Mouse (Mus musculus) urinary bladder, postnatal 25 days (tissue): ENCODE results near the gene Pdap1.
"Not testable (repeated sequence)": the region's sequence is repeated elsewhere in the genome, so short reads cannot be mapped to it uniquely, and the experiment has no call there.

Source experiments
- DNase-seq: peaks from one replicate; pipeline ENCODE4 v3.0.0; 2022; ENCODE audit warnings: low spot score

The Pdap1 gene

DNA sequence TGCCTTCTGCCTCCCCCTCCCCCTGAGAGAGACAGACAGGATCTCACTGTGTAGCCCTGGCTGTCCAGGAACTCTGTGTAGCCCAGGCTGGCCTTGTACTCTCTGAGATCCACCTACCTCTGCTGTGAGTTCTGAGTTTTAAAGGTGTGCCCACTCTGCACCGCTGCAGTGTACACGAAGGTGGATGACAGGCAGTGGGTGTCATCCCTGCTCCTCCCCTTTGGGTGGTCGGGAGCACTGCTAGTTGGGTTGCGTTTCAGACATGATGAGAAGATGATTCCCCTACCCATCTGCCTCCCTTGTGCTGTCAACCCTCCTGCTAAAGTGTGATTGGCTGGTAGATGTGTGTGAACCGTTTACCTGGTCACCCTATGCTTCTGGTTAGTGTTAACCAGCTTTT, 21.6 kb downstream of the Pdap1 start:
- DNase-seq, result no peak

DNA sequence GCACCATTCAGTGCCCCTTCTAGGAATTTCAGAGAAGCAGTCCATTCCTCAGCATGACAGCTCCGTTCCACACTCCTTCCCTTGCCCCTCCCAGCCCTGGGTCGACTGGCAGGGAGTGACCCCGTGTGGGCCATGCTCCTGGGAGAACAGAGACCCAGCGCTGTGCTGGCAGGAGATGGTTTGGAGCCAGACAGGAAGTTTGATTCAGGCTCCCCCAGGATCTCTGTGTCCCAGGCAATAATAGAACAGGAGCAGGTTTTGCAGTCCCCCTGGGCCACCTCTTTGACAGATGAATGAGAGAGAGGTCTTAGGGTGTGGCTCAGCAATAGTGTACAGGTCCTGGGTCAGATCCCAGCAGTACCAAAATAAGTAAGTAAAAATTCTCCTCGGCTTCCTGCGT, 22.0 kb downstream of the Pdap1 start:
- no peak for DNase-seq

DNA sequence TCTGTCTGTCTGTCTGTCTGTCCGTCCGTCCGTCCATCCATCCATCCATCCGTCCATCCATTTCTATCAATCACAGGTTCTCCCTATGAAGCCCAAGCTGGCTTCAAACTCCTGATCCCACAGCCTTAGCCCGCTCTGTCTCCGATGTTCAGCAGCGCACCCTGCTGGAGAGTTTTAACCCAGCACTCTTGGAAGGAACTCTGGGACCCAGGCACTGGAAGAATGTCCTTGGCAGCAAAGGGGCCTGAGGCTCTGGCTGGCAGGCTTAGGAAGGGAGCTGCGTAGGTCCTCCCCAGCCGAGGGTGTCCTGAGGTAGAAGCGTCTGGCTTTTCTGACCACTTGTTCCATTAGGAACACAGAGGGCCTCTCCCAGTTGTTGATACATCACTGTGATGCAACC, 23.1 kb downstream of the Pdap1 start:
- peak; percentile 65 for DNase-seq

DNA sequence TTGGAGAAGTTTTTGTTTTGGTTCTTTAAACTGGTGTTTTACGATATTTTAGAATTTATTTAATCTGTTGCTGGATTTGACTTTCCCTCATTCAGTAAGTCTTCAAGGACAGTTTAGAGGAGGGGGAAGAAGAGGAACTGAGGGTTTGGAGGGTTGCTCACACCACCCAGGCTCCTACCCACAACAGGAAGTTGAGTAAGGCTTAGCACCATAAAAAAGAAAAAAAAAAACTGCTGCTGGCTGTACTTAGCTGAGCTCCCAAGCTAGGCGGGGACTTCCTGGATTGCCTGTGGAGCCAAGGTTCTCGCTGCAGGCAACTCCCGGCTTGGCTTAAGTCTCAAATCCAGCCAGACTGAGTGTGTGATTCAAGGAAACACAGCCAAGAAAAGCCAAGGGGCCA, 23.7 kb downstream of the Pdap1 start:
- peak; percentile 43 for DNase-seq

DNA sequence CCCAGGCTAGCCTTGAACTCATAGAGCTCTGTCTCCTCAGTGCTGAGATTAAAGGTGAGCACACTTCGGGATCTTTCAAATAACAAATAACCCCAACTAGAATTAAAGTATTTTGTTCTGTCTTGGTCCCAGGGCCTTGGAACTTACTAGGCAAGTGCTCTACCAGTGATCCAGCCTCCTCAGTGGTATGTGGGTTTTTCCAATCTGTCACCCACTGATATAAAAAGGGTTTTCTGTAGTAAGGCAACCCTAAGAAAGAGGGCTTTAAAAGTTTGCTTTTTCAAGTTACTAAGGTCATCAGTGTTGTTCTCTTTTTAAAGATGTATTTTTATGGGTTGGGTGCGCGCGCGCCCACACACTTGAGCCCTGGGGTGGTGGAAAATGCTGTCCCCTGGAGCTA, 24.3 kb downstream of the Pdap1 start:
- no peak for DNase-seq

DNA sequence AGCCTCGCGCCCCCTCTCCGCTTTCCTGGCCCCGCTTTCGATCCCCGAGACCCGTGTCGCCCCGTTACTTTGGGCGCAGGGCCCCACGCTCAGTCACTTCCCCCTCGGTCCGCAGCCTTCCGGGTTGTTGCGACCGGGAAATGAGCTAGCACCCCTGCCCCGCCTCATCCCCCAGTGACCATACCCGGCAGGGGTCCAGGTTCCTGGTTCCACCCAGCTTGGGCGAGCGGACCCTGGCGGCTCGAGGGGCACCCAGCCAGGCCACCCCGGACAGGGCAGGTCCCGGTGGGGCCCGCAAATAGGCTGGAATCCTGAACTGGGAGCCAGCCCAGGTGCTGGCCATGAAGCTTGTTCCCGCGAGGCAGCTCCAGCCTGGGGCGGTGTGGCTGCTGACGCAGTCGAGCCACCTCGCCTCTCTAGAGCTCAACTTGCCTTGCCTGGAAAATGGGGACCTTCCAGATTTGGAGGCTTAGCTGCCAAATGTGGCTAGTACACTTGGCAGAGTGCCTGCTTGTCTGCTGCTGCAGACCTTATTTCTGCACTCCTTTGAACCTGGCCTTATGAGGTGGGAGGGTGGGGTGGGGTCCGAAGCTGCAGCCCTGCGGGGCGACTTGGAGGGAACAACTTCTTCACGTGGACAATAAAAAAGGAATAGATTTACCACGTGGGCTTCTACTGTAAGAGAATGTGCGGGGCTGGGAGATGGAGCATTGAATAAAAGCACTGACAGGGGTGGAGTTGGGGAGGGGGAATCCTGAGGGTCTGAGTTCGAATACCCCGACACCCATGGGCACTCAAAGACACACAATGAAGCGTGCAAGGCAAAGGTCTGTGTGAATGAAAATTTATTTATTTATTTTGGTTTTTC, 25.2 kb downstream of the Pdap1 start:
- peak; percentile 63 for DNase-seq

DNA sequence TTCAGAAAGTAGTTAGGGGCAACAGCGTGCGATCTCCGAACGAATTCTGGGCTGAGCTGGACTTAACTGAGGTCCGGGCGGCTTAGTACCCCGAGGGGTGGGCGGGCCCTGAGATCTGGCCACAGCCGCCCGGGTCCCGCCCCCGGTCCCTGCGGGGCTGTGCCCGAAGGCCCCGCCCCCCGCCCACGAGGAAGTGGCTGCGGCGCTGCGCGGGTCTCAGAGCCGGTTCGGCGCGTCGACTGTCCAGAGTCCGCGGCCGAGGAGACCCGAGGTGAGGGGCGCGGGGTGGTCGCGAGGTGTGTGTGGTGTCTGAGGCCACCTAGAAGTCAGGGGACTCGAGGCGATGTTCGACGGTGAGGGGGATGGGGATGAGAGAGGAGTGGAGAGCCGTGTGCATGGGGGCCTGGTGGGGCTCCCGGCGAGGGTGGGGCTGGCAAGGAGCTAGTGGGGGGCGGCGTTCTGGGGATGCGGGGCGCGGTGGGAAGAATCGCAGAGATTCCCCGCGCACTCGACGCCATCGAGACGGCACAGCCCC, 25.9 kb downstream of the Pdap1 start, which contains the start of gene Arpc1b:
TSS of gene Arpc1b (plus strand) at position 145 of the 535 bp plus-strand sequence.
- DNase-seq, result peak; percentile 75

DNA sequence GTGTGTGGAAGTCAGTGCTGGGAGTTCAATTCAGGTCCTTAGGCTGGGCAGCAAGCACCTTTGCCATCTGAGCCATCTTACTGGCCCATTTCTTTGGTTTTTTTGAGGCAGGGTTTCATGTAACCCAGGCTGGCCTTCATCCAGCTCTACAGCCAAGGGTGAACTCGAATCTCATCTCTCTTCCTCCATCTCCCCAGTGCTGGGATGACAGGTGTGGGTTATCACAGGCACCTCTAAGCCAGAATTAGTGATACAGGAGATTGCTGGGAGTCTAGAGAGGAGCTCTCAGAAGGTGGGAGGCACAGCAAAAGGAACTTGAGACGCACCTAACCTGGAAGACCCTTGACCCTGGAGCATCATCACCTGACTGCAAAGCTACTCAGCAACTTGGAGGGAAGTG, 26.6 kb downstream of the Pdap1 start:
- no peak for DNase-seq

DNA sequence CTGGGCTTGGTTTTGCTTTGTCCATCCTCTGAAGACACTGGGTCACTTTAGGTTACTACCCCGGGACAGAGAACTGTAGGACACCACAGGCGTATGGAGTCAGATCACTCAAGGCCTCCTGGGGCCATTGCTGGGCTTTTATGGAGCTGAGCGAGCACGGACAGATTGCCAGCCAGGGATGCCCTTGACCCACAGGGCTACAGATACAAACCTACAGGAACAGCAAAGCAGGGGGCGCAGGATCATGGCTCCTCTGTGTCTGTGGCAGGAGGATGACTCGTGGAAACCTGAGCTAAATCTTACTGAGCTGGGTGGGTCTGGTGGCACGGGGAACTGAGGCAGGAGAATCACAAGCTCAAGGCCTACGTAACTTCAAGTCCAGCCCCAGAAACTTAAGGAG, 27.5 kb downstream of the Pdap1 start:
- no peak for DNase-seq

DNA sequence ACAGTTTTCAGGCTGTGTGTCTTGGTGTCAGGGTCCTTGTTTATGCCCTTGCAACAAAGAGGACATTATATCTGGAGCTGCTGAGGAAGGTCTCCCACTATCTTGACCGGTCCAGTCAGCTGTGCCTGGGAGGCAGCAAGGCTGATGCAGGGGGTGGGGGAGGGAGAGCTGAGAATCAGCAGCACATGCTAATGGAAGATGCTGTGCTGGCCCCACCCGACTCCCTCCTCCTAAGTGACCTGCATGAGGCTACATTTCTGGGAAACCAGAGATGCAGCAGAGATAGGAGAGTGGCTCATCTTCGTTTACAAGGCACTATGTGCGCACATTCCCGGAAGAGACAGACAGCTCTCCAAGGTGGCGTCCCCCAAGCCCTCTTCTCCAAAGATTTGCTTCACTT, 29.6 kb downstream of the Pdap1 start:
- no peak for DNase-seq

DNA sequence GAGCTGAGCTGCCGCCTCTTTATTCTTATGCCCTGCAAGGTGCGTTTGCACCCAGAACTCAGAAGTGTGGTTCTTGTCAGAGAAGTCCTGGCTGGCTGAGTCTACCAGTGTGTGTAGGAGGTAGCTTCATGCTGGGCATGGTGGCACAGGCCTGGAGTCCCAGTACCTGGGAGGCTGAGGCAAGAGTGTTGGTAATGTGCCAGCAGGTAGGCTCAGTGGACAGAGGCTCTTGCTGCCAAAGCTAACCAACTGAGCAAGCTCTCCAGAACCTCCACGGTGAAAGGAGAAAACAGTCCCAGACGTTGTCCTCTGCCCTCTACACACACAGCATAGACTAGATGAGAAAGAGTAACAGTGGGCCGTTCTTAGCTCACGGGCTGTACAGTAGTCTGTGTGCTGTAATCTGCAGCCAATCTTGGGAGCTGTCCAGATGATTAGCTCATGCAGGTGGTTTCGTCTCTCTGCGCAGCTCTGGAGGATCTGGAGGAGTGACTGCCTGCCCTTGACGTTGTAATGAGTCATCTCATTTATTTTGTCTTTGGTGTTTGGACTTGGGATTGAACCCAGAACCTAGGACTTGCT, 34.3 kb downstream of the Pdap1 start:
- DNase-seq, result no peak

DNA sequence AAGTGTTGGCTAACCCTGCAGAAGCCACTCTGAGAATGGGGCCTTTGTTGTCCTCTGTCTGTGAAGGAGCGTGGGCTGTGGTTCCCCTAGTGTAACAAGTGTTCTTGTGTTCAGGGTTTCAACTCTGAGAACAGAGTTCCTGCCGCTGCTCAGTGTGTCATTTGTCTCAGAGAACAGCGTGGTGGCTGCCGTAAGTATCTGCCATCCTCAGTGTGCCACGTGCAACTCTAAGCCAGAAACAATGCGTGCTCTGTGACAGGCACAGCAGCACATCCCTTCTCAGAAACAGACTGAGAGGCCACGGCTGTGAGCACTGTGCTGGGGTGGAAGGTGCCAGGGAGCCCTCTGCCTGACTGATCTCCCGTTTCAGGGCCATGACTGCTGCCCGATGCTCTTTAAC, 35.7 kb downstream of the Pdap1 start:
- DNase-seq, result no peak

DNA sequence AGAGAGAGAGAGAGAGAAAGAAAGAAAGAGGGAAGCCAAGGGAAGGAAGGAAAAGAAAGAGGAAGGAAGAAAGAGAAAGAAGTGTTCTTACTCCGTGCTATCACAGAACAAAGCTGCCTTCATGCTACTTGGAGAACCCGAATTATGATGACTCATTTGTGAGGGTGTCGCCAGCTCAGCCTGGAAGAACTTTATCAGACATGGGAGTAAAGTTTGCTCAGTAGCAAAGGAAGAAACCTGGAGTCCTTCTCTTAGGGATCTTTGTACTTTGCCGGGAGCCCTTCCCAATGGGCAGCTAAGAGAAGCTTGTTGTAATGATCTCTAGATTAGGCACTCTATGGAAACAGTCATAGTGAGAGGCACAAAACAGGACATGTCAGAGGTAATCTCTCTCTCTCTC, 37.3 kb downstream of the Pdap1 start:
- no peak for DNase-seq

DNA sequence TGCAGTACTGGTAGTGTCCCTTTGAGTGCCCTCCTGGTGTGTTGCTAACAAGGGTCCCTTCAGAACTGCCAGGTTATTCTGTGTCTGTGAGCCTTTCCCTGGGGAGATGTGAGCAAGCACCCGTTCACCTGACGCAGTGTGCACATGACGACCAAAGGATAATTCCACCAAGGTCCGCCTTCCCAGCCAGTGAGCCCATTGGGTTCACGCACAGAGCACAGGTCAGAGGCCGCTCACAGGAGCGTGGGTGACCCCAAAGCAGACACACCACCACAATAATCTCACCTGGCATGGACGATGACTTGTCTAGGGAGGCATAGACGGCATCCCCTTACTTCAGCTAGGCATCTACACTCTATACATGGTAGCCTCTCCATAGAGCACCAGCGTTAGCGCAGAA, 38.6 kb downstream of the Pdap1 start:
- not testable (repeated sequence) for DNase-seq

DNA sequence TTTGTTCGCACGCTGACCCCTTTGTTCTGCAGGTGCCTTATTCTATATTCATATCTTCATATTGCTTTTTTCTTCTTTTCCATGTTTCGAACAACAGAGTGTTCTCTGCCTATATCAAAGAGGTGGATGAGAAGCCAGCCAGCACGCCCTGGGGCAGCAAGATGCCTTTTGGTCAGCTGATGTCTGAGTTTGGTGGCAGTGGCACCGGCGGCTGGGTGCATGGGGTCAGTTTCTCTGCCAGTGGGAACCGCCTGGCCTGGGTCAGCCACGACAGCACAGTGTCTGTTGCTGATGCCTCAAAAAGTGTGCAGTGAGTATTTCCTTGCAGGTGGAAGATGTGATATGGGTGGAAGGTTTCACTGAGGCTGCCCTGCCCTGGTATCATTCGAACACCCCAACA, 39.1 kb downstream of the Pdap1 start:
- DNase-seq, result no peak

DNA sequence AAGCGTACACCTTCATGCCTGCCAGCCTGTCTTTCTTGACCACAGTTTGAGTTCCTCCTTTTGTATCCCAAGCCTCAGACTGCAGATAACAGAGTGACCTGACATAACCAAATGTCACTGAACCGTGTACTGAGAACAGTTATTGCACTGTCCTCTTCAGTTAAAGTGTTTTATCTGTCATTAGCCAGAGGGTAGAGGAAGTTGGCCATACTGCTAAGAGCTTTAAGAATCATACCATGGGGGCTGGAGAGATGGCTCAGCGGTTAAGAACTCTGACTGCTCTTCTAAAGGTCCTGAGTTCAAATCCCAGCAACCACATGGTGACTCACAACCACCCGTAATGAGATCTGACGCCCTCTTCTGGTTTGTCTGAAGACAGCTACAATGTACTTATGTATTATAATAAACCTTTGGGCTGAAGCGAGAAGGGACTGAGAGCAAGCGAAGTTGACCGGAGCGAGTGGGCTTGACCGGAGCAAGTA, 41.7 kb downstream of the Pdap1 start:
- no peak for DNase-seq

DNA sequence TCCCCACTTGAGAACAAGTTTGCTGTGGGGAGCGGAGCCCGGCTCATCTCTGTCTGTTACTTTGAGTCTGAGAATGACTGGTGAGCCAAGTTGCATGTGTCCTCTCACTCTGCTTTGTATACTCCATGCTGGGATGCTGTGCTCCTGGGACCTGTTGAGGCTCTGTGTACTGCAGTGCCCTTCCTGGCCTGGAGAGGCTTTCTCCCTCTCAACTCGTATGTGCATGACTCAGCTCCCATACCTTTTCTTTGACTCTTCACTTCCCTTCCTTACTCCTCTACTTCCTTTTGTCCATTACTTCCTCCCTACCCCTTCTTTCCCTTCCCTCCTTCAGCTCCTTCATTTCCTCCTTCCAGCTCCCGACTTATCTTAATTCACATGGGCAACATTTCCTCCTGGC, 43.8 kb downstream of the Pdap1 start:
- no peak for DNase-seq

DNA sequence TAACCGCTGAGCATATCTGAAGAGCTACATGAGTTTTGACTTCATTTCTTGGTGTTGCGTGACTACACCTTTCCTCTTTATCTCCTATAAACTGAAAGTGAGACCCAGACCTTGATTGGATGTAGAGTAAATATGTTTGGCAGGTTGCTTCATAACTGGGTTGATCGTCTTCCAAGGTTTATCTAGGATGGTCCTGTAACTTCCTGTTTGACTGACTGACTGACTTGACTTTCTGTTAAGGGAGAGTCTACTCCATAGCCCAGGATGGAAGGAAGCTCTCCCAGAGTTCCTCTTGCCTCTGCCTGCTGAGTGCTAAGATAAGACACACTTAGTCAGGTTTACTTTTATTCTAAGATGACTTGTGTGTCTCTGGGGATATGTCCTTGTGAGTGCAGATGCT, 50.2 kb downstream of the Pdap1 start:
- no peak for DNase-seq

DNA sequence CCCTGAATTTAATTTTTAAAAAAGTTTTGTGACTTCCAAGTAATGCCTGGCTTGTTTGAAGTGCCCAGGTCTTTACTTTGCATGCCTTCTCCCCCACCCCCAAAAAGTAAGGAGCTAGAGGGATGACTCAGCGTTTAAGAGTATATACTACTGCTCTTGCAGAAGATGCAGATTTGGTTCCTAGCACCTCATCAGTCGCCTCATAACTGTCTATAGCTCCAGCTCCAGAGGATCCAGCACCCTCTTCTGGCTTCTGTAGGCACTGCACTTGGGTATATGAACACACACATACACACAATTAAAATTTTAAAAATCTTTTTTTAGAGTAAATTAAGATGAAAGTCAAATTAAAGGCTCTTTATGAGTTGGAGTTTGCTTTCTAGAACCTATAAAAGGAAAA, 51.9 kb downstream of the Pdap1 start:
- no peak for DNase-seq

DNA sequence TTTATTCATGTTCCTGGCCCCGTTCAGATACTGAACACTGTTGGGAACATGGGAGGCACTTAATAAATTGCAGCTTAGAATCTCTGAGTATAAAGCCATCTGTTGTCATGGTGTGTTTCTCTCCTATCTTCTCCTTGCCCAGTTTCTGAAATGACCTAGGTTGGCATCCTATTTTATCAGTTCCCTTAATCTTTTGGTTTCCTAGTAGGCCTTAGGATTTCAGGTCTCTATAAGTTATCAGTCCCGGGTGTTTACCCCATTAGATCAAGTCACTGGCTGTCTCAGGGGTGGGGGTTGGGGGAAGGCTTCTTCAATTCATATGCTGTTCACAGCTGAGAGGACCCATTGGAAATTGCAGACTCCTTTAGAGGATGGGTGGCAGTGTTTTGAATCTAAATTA, 55.2 kb downstream of the Pdap1 start:
- no peak for DNase-seq

DNA sequence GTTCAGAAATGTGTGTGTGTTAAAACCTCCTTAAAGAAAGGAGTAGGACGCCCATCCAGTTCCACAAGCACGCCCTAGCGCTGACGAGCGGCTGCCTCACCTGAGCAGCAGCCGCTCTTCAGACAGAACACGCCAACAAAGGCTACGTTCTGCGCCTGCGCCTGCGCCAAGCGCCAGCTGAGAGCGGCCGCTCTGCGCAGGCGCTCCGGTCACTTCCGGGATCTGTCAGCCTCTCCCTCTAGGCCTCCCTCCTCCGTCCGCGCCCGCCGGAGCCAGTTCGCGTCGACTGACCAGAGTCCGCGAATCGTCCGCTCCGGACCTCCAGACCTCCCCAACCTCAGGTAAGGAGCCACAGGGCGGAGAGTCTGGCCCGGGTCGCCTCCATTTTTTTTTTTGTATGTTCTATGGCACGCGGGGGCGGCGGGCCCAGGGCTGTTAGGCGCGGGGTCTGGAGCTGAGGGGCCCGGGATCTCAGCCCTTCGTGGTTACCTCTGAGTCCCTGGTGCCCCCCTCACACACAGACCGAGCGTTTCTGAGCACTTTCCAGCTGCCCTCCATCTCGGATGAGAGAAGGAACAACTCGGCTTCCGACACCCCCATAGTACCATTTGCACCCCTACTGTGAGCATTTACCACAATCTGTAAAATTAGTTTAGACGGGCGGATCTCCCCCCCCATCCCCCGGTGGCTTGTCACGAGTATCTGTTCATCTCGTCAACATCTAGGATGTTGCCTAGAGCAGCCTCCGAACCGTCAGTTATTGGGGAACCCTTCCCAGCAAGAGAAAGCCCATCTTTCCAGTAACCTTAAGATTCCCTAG, 56.2 kb downstream of the Pdap1 start, which contains the start of the genes Arpc1a and Kpna7:
TSS of gene Arpc1a (plus strand) at position 199 of the 820 bp plus-strand sequence.
TSS of gene Kpna7 (minus strand) at position 399 of the 820 bp plus-strand sequence.
- DNase-seq, result peak; percentile 96

DNA sequence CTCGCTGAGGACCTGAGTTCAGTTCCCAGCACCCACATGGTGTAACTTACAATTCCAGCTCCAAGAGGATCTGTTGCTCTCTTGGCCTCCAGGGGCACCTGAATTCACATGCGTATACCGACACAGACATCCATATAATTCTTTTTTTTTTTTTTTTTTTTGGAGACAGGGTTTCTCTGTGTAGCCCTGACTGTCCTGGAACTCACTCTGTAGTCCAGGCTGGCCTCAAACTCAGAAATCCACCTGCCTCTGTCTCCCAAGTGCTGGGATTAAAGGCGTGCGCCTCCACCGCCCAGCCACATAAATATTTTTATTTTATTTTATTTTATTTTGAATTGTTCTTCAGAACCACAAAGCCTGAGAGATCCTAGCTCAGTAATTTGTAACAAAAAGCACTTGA, 56.8 kb downstream of the Pdap1 start:
- not testable (repeated sequence) for DNase-seq
